In genomic region chr11:119435880-119436872, GRCm38 (mm10) we compare ENCODE assay signal across 8 mouse cellular contexts. TPM values are rescaled to one million over a fixed set of nuclear protein-coding genes. Genes with fewer than 3 reads are reported as not detected.
DNase-seq lines count a peak whose midpoint lies in the region; TF ChIP-seq lines count a peak whose summit lies in the region.
"Had no signal": no experiment of that assay in that cellular context is flagged by ENCODE, and none has a peak within 500 bp of the region (broad histone marks: within the 10 kb centered on the region; RNA-seq: fewer than 3 reads in every experiment).

No protein-coding gene starts in this region.

- peak; percentile 11 to 18 for DNase-seq in left cerebral cortex, adult 2 months (ENCODE audit: extremely low spot score in 1 of 2, low spot score in 2 of 2)
- no peak for DNase-seq in left cerebral cortex, adult 11 months (ENCODE audit: low spot score)
- peak; percentile 45 for DNase-seq in ZHBTc4 (ENCODE audit: low read depth, low spot score)
- DNase-seq in frontal cortex, postnatal 36 days (ENCODE audit: low spot score in 2 of 2): peak; percentile 11 to 18
- DNase-seq in retina, embryonic 14.5 days (ENCODE audit: low spot score): peak; percentile 41
- DNase-seq in testis, postnatal 10 days (ENCODE audit: low spot score): no peak
- DNase-seq in ovary, adult 18-20 months (ENCODE audit: low spot score): no peak

- peak; percentile 52 for TF ChIP-seq CTCF in left cerebral cortex, adult 2 months (IDR thresholded peaks at IDR 0.05)

- intact Hi-C loops in left cerebral cortex, adult 2 months (cut with DNase I): loop anchor here (5.0 kb wide), 1 partner anchor 129 kb away; the partner anchor contains the start of gene Card14

- H3K4me3 ChIP-seq in left cerebral cortex, adult 2 months: no peak overlapping the region
- H3K4me3 ChIP-seq: embryonic facial prominence, embryonic 13.5 days had no signal

- H3K27ac ChIP-seq in left cerebral cortex, adult 2 months: no peak overlapping the region
- H3K27ac ChIP-seq: embryonic facial prominence, embryonic 13.5 days had no signal

RNA-seq across cellular contexts. Expression of gene Rnf213, which starts 43.3 kb away (rescaled TPM):
- 1 to 10 TPM; 3.4 to 3.9 TPM for total RNA-seq in left cerebral cortex, adult 2 months (2021)

RNA-seq across cellular contexts. Expression of gene Endov, which starts 55.0 kb away (rescaled TPM):
- total RNA-seq in left cerebral cortex, adult 2 months (2021): 10 to 100 TPM; 31.3 to 35.3 TPM

Comparison
In these comparisons a context has a peak if more than half of its experiments do, and no peak if none do; other contexts are left out.
1. DNase-seq: peak in left cerebral cortex, adult 2 months (2 of 2), ZHBTc4 (single experiment), frontal cortex, postnatal 36 days (2 of 2) and retina, embryonic 14.5 days (single experiment); none in left cerebral cortex, adult 11 months (single experiment), testis, postnatal 10 days (single experiment) and ovary, adult 18-20 months (single experiment).